In genomic region chr17:87264054-87264830, GRCm38 (mm10) we compare ENCODE assay signal across 1 mouse cellular context.
TF ChIP-seq lines count a peak whose summit lies in the region.

No protein-coding gene starts in this region.

TF ChIP-seq in MEL, 35 proteins besides CTCF, POLR2A, EP300 and RAD21 (continued from another document):
- TF ChIP-seq CHD2 (IDR thresholded peaks at IDR 0.05; ENCODE audit: low read length) (no peak), ZC3H11A (IDR thresholded peaks at IDR 0.05; ENCODE audit: low read depth, low read length) (no peak), TAL1 (IDR thresholded peaks at IDR 0.05; ENCODE audit: low read length) (no peak), TBP (IDR thresholded peaks at IDR 0.05; ENCODE audit: low read depth, low read length) (no peak), ELF1 (IDR thresholded peaks at IDR 0.05; ENCODE audit: low read depth, low read length) (no peak)
